Mouse (Mus musculus) kidney, postnatal 14 days (tissue): ENCODE results near the gene Arhgap9.
A peak's percentile ranks its signal among the peaks of the same experiment; 100 is the strongest.

Experiments
- DNase-seq: peaks from one replicate; pipeline ENCODE4 v3.0.0; 2022; ENCODE audit warnings: mixed read lengths

Arhgap9 gene

DNA sequence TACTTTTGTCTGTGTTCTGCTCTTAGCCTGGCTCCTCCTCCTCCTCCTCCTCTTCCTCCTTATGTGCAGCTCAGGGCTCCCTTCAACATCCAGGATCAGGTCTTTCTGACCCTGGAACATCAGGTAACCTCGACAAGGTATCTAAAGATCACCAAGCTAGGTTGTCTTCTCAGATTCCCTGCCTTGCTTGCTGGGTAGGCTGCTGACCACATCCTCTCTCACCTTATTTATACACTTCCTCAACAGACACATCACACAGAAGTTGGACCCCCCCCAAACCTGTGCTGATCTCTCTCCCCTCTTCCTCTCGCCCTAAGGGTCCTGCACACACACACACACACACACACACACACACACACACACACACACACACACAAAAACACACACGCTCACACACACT lies at the start of gene Arhgap9:
Gene Arhgap9, plus strand, starts transcription at position 344 of the 400 bp plus-strand sequence.
- no peak for DNase-seq

DNA sequence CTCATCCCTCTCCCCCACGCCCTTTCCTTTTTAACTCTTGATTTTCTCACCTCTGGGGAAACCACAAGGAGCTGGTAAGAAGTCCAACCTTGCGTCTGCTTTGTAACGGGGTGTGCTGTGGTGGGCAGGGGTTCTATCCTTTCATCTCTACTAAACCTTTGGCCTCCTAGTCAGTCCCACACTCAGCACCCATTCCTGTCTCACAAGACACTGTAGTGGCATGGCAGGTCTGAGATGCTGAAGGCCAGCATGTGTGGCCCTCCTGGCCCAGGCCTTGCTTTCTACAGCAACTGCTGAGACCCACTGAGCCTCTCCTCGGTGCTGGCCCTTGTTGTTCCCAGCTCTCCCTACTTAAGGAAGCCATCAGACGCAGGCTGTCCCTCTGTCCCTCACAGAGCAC lies 49.4 kb upstream of the Arhgap9 start:
- DNase-seq, result no peak

DNA sequence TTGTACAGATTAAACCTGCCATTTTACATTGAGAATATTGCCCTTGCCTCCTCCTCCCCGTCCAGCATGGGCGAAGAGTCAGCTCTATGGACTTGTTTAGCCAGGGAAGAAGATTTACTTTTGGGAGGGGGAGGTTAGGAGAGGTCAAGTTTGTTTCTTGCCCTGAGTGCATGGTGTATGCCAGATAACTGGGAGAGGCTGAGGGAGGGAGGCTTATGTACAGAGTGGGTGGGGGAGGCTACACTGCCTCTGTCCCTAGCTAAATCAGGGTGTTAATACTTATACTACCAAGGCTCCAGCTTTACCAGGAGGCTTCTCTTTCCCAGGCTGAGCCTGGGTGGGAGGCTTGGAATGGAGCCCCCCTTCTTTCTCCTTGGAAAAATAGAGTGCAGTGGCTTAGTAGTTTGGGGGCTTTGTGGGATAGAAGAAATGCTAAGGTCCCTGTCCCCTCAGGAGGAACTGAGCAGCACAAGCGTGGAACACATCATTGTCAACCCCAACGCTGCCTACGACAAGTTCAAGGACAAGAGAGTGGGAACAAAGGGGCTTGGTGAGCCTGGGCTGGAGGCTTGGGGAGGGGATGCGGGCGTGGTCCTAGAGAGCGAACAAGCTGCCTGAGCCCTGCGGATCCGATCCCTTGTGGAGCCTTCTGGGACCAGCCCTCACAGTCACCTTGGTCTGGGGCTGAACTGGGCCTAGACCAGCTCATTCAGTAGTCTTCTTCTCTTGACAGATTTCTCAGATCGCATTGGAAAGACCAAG lies 47.3 kb upstream of the Arhgap9 start:
- no peak for DNase-seq

GRCm38 (mm10) chr10:127279730-127280129 lies 42.0 kb upstream of the Arhgap9 start:
- DNase-seq, result no peak

- DNase-seq, result no peak
These were observed 40.4 kb upstream of the Arhgap9 start for GRCm38 (mm10) chr10:127281316-127281715.

- no peak for DNase-seq
These were observed 39.0 kb upstream of the Arhgap9 start for GRCm38 (mm10) chr10:127282620-127283215.

DNA sequence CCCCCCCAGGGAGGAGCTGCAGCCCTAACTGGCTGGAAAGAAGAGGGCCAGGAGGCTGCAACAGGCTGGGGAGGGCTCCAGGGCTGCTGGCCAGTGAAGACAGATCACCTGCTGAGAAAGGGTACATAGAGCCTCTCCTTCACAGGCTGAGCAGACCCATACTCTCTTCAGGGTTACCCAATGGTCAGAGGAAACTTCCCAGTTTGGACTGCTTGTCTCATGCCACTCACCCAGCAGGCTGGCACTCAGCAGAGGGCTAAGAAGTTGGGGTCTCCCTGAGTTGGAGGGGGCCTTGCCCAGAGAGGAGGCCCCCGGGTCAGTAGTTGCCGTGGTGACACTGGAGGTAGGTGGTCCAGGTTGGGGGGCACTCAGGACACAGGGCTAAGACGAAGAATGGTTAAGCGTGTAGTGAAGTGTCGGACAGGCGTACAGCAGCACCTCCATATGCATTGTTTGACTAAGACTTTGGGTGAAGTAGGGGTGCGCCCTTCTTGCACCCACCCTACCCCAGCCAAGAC lies 37.6 kb upstream of the Arhgap9 start:
- DNase-seq, result no peak

DNA sequence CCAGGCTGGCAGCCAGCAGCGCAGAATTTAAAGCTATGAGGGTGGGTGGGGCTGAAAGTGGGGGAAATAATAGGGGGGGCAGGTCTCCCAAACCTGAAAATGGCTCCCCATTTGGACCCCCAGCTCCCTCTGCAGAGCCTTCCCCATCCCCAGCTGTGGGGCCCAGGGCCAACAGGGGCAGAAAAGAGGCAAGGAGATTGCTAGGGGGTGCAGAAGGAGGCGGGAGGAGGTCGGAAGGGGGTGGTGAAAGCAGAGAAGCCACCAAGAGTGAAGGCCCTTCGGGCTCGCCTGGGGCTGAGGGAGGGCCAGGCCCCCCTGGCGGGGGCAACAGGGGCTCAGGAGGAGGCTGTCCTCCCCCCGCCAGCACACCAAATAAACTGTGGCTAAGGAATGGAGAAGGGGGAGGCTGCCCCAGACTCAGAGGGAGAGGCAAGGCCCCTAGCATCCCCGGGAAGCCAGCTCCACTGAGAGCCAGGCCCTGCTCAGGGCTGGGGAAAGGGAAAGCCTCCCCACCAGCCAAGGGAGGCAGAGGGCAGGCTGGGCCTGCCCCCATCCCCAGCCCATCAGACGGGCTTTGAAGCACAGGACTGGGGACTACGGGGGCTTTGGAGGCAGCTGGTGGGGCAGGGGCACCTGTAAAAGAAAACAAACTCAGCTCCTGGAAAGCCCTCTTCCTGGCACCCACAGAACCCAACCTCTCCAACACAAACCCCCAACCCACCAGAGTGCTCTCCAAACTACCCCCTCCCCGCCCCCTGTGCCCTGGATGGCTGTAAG lies 36.9 kb upstream of the Arhgap9 start:
- DNase-seq, result no peak

DNA sequence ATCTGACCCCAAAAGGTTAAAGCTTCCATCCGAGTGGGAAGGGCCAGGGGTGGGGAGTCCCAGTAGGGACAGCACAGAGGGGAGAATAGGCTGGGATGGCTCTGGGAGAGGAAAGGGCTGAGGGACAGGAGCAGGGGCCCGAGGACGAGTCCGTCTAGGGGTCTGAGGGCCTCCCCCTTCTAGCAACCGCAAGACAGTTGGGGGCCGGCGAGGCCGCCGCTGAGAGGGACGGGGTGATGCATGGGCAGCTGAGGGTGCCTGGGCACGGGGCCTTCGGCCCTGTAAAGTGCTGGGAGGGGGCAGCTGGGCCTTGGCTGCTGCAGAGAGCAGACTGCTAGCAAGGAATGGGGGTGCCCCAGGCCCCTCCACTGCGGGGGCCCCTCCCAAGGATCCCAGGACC lies 36.1 kb upstream of the Arhgap9 start:
- DNase-seq, result no peak

GRCm38 (mm10) chr10:127286194-127286593 lies 35.6 kb upstream of the Arhgap9 start:
- no peak for DNase-seq

GRCm38 (mm10) chr10:127286730-127287129 lies 35.0 kb upstream of the Arhgap9 start:
- peak; percentile 25 for DNase-seq

GRCm38 (mm10) chr10:127287271-127287935 lies 34.4 kb upstream of the Arhgap9 start:
- no peak for DNase-seq

DNA sequence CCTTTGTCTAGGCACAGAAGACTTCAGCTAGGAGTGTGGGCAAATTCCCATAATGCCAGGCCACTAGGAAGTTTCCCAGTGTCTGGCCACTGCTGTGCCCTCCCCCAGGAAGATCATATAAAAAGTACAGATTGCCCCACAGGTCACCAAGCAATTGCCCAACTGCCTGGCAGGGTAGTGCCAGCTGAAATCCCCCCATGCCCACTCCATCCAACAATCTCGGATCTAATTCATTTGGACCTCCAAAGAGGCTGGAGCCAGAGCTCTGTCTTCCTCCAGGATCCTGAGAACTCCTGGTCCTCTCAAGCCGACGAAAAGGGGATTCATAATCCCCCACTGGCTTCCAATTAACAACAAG lies 33.8 kb upstream of the Arhgap9 start:
- DNase-seq, result no peak

DNA sequence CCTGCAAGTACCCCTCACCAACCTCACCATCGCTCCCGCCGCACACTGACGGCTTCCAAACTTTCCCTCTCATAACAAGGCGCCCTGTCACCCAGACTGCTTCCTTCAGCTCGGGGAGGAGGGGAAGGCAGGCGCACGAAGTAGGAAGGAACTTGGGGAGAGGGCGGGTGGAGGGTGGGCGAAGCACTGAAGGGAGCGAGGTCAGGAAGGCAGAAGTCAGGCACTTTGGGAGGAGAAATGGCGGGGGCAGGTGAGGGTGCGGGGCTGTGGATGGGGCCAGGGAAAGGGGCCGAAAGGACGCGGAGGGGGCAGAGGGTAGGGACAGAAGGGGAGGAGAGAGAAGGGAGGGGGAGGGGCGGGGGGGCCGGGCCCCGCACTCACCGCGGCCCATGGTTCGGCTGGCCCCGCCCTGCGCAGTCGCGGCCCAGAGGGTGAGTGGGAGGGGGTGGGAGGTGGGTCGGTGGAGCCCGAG lies 33.4 kb upstream of the Arhgap9 start:
- no peak for DNase-seq

GRCm38 (mm10) chr10:127288800-127289572 lies 32.8 kb upstream of the Arhgap9 start, which contains the start of gene Mbd6:
Gene Mbd6 (minus strand): TSS chr10:127289018.
- DNase-seq, result peak; percentile 94

DNA sequence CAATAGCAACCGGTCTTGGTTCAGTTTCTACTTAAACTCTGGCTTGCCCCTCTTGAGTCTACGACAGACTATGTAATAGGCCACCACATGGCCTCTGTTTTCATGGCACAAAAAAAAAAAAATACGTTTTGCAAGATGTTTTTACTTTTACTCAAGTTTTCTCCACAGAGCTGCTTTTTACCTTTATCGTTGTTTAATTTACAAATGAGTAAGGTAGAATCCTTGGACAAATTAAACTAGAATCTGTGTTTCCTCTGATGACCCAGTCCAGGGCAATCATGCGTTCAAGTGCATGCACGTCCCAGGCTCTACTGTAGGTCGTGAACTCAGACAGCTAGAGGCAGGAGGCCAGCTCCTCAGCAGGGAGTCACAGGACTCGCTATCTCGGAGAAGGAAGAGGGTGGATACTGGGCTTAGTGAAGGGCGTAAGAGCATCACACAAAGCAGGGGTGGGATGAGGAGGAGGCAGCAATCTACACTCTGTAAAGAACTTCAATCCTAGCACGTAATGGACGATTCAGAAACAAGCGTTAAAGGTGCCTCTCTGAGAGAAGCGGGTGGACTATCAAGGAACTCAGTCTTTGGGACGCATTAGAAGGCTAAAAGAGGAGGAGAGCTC lies 32.1 kb upstream of the Arhgap9 start:
- DNase-seq, result peak; percentile 79

GRCm38 (mm10) chr10:127290307-127290929 lies 31.3 kb upstream of the Arhgap9 start:
- peak; percentile 100 for DNase-seq

- peak; percentile 75 for DNase-seq
These were observed 30.6 kb upstream of the Arhgap9 start for GRCm38 (mm10) chr10:127290930-127291880.

- no peak for DNase-seq
These were observed 29.7 kb upstream of the Arhgap9 start for GRCm38 (mm10) chr10:127291881-127292638.
